16 mouse cellular contexts compared by ENCODE assay signal in genomic region chr14:111261696-111262095, GRCm38 (mm10).
"Had no signal": no experiment of that assay in that cellular context is flagged by ENCODE, and none has a peak within 500 bp of the region (broad histone marks: within the 10 kb centered on the region; RNA-seq: fewer than 3 reads in every experiment).

No protein-coding gene starts in this region.

- H3K36me3 ChIP-seq: neural tube, embryonic 12.5 days; neural tube, embryonic 13.5 days; neural tube, embryonic 15.5 days; stomach, embryonic 15.5 days had no signal

- H3K9ac ChIP-seq: neural tube, embryonic 12.5 days; neural tube, embryonic 13.5 days; neural tube, embryonic 15.5 days; stomach, embryonic 15.5 days had no signal

- H3K27ac ChIP-seq: neural tube, embryonic 12.5 days; neural tube, embryonic 13.5 days; neural tube, embryonic 15.5 days; stomach, embryonic 15.5 days; stomach, postnatal 0 days had no signal

- DNase-seq: retina, postnatal 1 day; right cerebral cortex, adult 18-20 months; right cerebral cortex, postnatal 14 days; right cerebral cortex, postnatal 25 days; right cerebral cortex, postnatal 4 days; spleen, adult 18-20 months; thymus, adult 18-20 months; thymus, adult 2 months; thymus, postnatal 14 days; thymus, postnatal 36 days; thymus, postnatal 4 days had no signal

- H3K4me3 ChIP-seq: neural tube, embryonic 12.5 days; neural tube, embryonic 13.5 days; neural tube, embryonic 15.5 days; stomach, embryonic 15.5 days had no signal

- H3K4me1 ChIP-seq: neural tube, embryonic 12.5 days; neural tube, embryonic 13.5 days; neural tube, embryonic 15.5 days; stomach, embryonic 15.5 days had no signal

- H3K9me3 ChIP-seq: neural tube, embryonic 12.5 days; neural tube, embryonic 13.5 days; neural tube, embryonic 15.5 days; stomach, embryonic 15.5 days had no signal
